Mouse (Mus musculus) kidney, embryonic 16.5 days (tissue): ENCODE measurements around the gene 2410004B18Rik. TPM values are rescaled to one million over a fixed set of nuclear protein-coding genes. Genes with fewer than 3 reads are reported as not detected.

ENCODE experiments used
- ATAC-seq: fragments of 200-750 bp; cut with Nextera tagmentation; 2 replicates; pipeline ENCODE4 v1.8.0; 2017; ENCODE audit warnings: moderate TSS enrichment; ENCODE audit not compliant: low FRiP score, low TSS enrichment
- H3K27ac ChIP-seq: fragments of 300-500 bp; sonication (generic); 2 replicates; pipeline ENCODE4 v1.5.1; 2014; ENCODE audit warnings: low read length
- H3K27me3 ChIP-seq: fragments of 300-500 bp; sonication (generic); 2 replicates; pipeline ENCODE4 v1.6.1; 2014; ENCODE audit warnings: low read length, control low read depth, mixed read lengths; ENCODE audit not compliant: insufficient read depth
- H3K36me3 ChIP-seq: fragments of 300-500 bp; sonication (generic); 2 replicates; pipeline ENCODE4 v1.6.1; 2014; ENCODE audit warnings: low read length, control low read depth, mixed read lengths; ENCODE audit not compliant: insufficient read depth
- H3K4me1 ChIP-seq: fragments of 300-500 bp; sonication (generic); 2 replicates; pipeline ENCODE4 v1.6.1; 2014; ENCODE audit warnings: low read length, control low read depth, mixed read lengths; ENCODE audit not compliant: insufficient read depth
- H3K4me2 ChIP-seq: fragments of 300-500 bp; sonication (generic); replicated peaks from 2 replicates; pipeline ENCODE4 v1.6.1; 2014; ENCODE audit warnings: low read depth, low read length
- H3K4me3 ChIP-seq: fragments of 300-500 bp; sonication (generic); 2 replicates; pipeline ENCODE4 v1.5.1; 2014; ENCODE audit warnings: mild to moderate bottlenecking, low read length
- H3K9ac ChIP-seq: fragments of 300-500 bp; sonication (generic); replicated peaks from 2 replicates; pipeline ENCODE4 v1.6.1; 2014; ENCODE audit warnings: low read length
- H3K9me3 ChIP-seq: fragments of 300-500 bp; sonication (generic); 2 replicates; pipeline ENCODE4 v1.6.1; 2016; ENCODE audit warnings: low read length, control low read depth
- WGBS: fragments of 180-500 bp; shearing (Covaris S2); extraction: QIAGEN DNeasy Blood & Tissue Kit; methylation state at CpG from one replicate; pipeline ENCODE4 v1.1.7; 2014; 5-methylcytosine and 5-hydroxymethylcytosine counted together
- polyA plus RNA-seq: library from polyadenylated mRNA; unstranded; fragments of >200 nt; fragmentation: Nextera tagmentation; extraction: Ambion mirVana; gene quantifications from 2 replicates; pipeline ENCODE4 v1.2.1, GENCODE M21; 2015

Gene 2410004B18Rik
- polyA plus RNA-seq, 1 experiment from 2014 or later: 46.0 TPM

GRCm38 (mm10) chr3:145986317-145987001, 48.6 kb downstream of the 2410004B18Rik start:
- Histone ChIP-seq H3K9me3 (0 out of 2 replicates have a peak, but pooled peaks cover 2% of the 10 kb centered on the region), H3K9ac (no peak overlapping the region), H3K27ac (no peak overlapping the region), H3K4me1 (peaks cover 22% of the 10 kb centered on the region), H3K27me3 (peaks cover 8% of the 10 kb centered on the region; the same call in 1 of the 2 replicates), H3K36me3 (no peaks in the 10 kb centered on the region), H3K4me2 (peak overlapping the region; percentile 81), H3K4me3 (0 out of 2 replicates have a peak overlapping the region, but pooled peaks have one; percentile 75)
- WGBS: 67% methylated on average over 6 of the region's 6 CpGs
- no peak for ATAC-seq

GRCm38 (mm10) chr3:145987268-145987969, 49.6 kb downstream of the 2410004B18Rik start, which contains the start of gene Syde2:
Syde2 (plus strand) TSS chr3:145987870.
- 0 out of 2 replicates have a peak, but pooled peaks cover 2% of the 10 kb centered on the region for H3K9me3 ChIP-seq
- H3K27ac ChIP-seq: peak within 1 kb of the TSS; percentile 96
- H3K36me3 ChIP-seq: no peaks in the 10 kb centered on the region
- H3K9ac ChIP-seq: peak within 1 kb of the TSS; percentile 87
- H3K4me3 ChIP-seq: peak within 1 kb of the TSS; percentile 75
- peaks cover 8% of the 10 kb centered on the region; the same call in 1 of the 2 replicates for H3K27me3 ChIP-seq
- peak; percentile 88 for ATAC-seq
- under 1% methylated on average over 51 of the region's 65 CpGs for WGBS
- H3K4me2 ChIP-seq: peak within 1 kb of the TSS; percentile 81
- H3K4me1 ChIP-seq: peaks cover 31% of the 10 kb centered on the region

GRCm38 (mm10) chr3:145987970-145988683, 50.3 kb downstream of the 2410004B18Rik start:
- Histone ChIP-seq H3K4me3 (peak overlapping the region; percentile 75), H3K36me3 (no peaks in the 10 kb centered on the region), H3K27ac (peak overlapping the region; percentile 96), H3K4me1 (peaks cover 36% of the 10 kb centered on the region), H3K27me3 (peaks cover 8% of the 10 kb centered on the region; the same call in 1 of the 2 replicates), H3K4me2 (peak overlapping the region; percentile 81), H3K9me3 (0 out of 2 replicates have a peak, but pooled peaks cover 2% of the 10 kb centered on the region), H3K9ac (peak overlapping the region; percentile 87)
- WGBS: under 1% methylated on average over 72 of the region's 101 CpGs
- peak; percentile 89 for ATAC-seq

- peak overlapping the region; percentile 81 for H3K4me2 ChIP-seq
- peaks cover 38% of the 10 kb centered on the region for H3K4me1 ChIP-seq
- H3K9me3 ChIP-seq: no peaks in the 10 kb centered on the region
- WGBS: under 1% methylated on average over 45 of the region's 45 CpGs
- peaks cover 8% of the 10 kb centered on the region; the same call in 1 of the 2 replicates for H3K27me3 ChIP-seq
- peak overlapping the region; percentile 87 for H3K9ac ChIP-seq
- ATAC-seq: no peak
- H3K36me3 ChIP-seq: no peaks in the 10 kb centered on the region
- peak overlapping the region; percentile 75 for H3K4me3 ChIP-seq
- peak overlapping the region; percentile 96 for H3K27ac ChIP-seq
Measured at GRCm38 (mm10) chr3:145988684-145989575, 51.1 kb downstream of the 2410004B18Rik start.

- WGBS: 11% methylated on average over 11 of the region's 11 CpGs
- no peak for ATAC-seq
- Histone ChIP-seq H3K4me1 (peaks cover 38% of the 10 kb centered on the region), H3K9me3 (no peaks in the 10 kb centered on the region), H3K27me3 (peaks cover 8% of the 10 kb centered on the region; the same call in 1 of the 2 replicates), H3K4me2 (peak overlapping the region; percentile 81), H3K9ac (peak overlapping the region; percentile 87), H3K4me3 (peak overlapping the region; percentile 75), H3K27ac (0 out of 2 replicates have a peak overlapping the region, but pooled peaks have one; percentile 10), H3K36me3 (no peaks in the 10 kb centered on the region)
Measured at GRCm38 (mm10) chr3:145989576-145990081, 51.8 kb downstream of the 2410004B18Rik start.

GRCm38 (mm10) chr3:145991130-145991529, 53.3 kb downstream of the 2410004B18Rik start:
- H3K4me1 ChIP-seq: peaks cover 38% of the 10 kb centered on the region
- no peak overlapping the region for H3K27ac ChIP-seq
- H3K27me3 ChIP-seq: peaks cover 7% of the 10 kb centered on the region; the same call in 1 of the 2 replicates
- H3K4me3 ChIP-seq: no peak overlapping the region
- peak overlapping the region; percentile 22; the same call in 1 of the 2 replicates for H3K4me2 ChIP-seq
- H3K9ac ChIP-seq: no peak overlapping the region
- H3K9me3 ChIP-seq: no peaks in the 10 kb centered on the region
- H3K36me3 ChIP-seq: no peaks in the 10 kb centered on the region; the same call in 1 of the 2 replicates
- ATAC-seq: no peak
- WGBS: 75% methylated on average over 13 of the region's 13 CpGs

- no peaks in the 10 kb centered on the region; the same call in 1 of the 2 replicates for H3K36me3 ChIP-seq
- no peak overlapping the region for H3K9ac ChIP-seq
- H3K9me3 ChIP-seq: no peaks in the 10 kb centered on the region
- 0 out of 2 replicates have a peak overlapping the region, but pooled peaks have one; percentile 10 for H3K4me2 ChIP-seq
- WGBS: 79% methylated on average over 10 of the region's 10 CpGs
- H3K27ac ChIP-seq: no peak overlapping the region
- no peak overlapping the region for H3K4me3 ChIP-seq
- ATAC-seq: no peak
- H3K4me1 ChIP-seq: peaks cover 34% of the 10 kb centered on the region
- no peaks in the 10 kb centered on the region for H3K27me3 ChIP-seq
Measured at GRCm38 (mm10) chr3:145991976-145992730, 54.3 kb downstream of the 2410004B18Rik start.

- Histone ChIP-seq H3K4me1 (peaks cover 34% of the 10 kb centered on the region), H3K9ac (no peak overlapping the region), H3K27me3 (no peaks in the 10 kb centered on the region), H3K9me3 (no peaks in the 10 kb centered on the region), H3K36me3 (no peaks in the 10 kb centered on the region; the same call in 1 of the 2 replicates), H3K4me2 (no peak overlapping the region), H3K27ac (no peak overlapping the region), H3K4me3 (no peak overlapping the region)
- no peak for ATAC-seq
- 61% methylated on average over 10 of the region's 10 CpGs for WGBS
Measured at GRCm38 (mm10) chr3:145992796-145993195, 55.0 kb downstream of the 2410004B18Rik start.
